Mouse (Mus musculus) C2C12 (cell line): Measurements from ENCODE around the gene Cgnl1.
A peak's percentile ranks its signal among the peaks of the same experiment; 100 is the strongest.

Experiments
- CEBPB ChIP-seq: IDR thresholded peaks from one replicate; pipeline ENCODE4 v1.6.1; 2011; ENCODE audit warnings: low read depth, mild to moderate bottlenecking, control low read depth, moderate library complexity
- CTCF ChIP-seq: IDR thresholded peaks from one replicate; pipeline ENCODE4 v1.5.1; 2011; ENCODE audit not compliant: control insufficient read depth, insufficient read depth, insufficient read length
- MAX ChIP-seq: IDR thresholded peaks from one replicate; pipeline ENCODE4 v1.6.1; 2011; ENCODE audit warnings: mild to moderate bottlenecking, control low read depth
- MYOD1 ChIP-seq: IDR thresholded peaks from one replicate; pipeline ENCODE4 v1.6.1; 2011; ENCODE audit warnings: low read depth; ENCODE audit not compliant: control insufficient read depth, insufficient read length
- MYOG ChIP-seq: IDR thresholded peaks from one replicate; pipeline ENCODE4 v1.6.1; 2011; ENCODE audit not compliant: control insufficient read depth, insufficient read length; ENCODE audit errors: extremely low read depth
- USF1 ChIP-seq: IDR thresholded peaks from one replicate; pipeline ENCODE4 v1.6.1; 2011; ENCODE audit warnings: low read depth, mild to moderate bottlenecking, control low read depth, moderate library complexity

DNA sequence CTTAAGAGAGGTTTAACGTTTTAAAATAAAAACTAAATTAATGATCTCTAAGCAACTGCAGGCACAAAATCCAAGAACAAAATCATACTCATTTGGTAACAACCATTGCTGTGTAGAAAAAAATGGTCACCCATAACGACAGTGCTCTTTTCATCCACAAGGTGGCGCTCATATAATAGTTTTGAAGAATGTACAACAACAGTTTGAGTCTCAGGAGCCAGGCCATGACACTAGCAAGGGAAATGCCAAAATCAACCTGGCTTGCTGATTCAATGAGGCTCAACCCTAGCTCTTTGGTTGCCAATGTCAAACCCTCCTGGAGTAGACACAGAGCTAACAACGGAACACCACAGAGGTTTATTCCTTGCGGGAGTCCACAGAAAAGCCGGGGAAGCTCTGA lies 125.3 kb downstream of the Cgnl1 start:
- TF ChIP-seq CTCF (peak; percentile 41), MYOD1 (no peak), MAX (no peak), MYOG (no peak), CEBPB (no peak), USF1 (no peak)
